Mouse (Mus musculus) erythroblast, embryonic 14.5 days (primary cell): ENCODE data around the gene Dscaml1.

Source experiments
- GATA1 ChIP-seq: IDR thresholded peaks from 2 replicates; pipeline ENCODE4 v1.6.1; 2012; ENCODE audit warnings: low read length, inconsistent platforms, mixed read lengths
- TAL1 ChIP-seq: IDR thresholded peaks from 3 replicates; pipeline ENCODE4 v1.6.1; 2012; ENCODE audit warnings: low read length, inconsistent platforms, mixed read lengths

DNA sequence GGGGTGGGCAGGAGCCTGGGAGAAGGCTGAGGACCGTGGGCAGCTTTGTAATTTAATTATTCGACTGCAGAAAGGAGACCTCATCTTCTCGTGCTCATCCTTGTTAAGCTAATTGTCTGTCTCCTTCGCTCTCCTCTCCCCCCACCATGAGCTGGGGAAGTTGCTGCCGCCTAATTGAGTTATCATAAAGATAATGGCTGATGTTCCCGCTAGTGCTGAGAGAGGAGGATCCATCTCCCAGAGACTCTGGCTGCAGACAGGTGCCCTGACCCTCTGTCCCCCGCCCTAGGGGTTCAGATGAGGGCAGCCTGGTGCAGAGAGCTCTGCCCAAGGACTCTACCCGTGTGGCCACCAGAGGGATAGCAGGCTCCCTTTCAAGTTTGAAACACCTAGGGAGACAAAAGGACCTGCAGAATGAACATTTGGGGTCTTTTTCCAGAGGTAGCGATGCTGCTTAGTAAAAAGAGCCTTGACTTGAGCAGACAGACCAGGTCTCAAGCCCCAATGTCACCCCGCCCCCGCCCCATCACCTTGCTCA, 256.1 kb downstream of the Dscaml1 start:
- TF ChIP-seq TAL1 (no peak), GATA1 (no peak)
